Mouse (Mus musculus) neural tube, embryonic 15.5 days (tissue): Measurements from ENCODE around the gene Cldn15. TPM values are rescaled to one million over a fixed set of nuclear protein-coding genes. Genes with fewer than 3 reads are reported as not detected.
"Not testable (repeated sequence)": the region's sequence is repeated elsewhere in the genome, so short reads cannot be mapped to it uniquely, and the experiment has no call there.

Experiments
- ATAC-seq: fragments of 200-750 bp; cut with Nextera tagmentation; 2 replicates; pipeline ENCODE4 v1.8.0; 2017; ENCODE audit warnings: mild to moderate bottlenecking, moderate TSS enrichment, moderate library complexity; ENCODE audit not compliant: low FRiP score
- H3K27ac ChIP-seq: fragments of 300-500 bp; sonication (generic); replicated peaks from 2 replicates; pipeline ENCODE4 v1.5.1; 2015; ENCODE audit warnings: mild to moderate bottlenecking, inconsistent platforms
- H3K27me3 ChIP-seq: fragments of 300-500 bp; sonication (generic); replicated peaks from 2 replicates; pipeline ENCODE4 v1.6.1; 2015; ENCODE audit warnings: inconsistent platforms
- H3K36me3 ChIP-seq: fragments of 300-500 bp; sonication (generic); 2 replicates; pipeline ENCODE4 v1.6.1; 2015; ENCODE audit warnings: inconsistent platforms
- H3K4me1 ChIP-seq: fragments of 300-500 bp; sonication (generic); 2 replicates; pipeline ENCODE4 v1.6.1; 2015; ENCODE audit warnings: inconsistent platforms
- H3K4me2 ChIP-seq: fragments of 300-500 bp; sonication (generic); 2 replicates; pipeline ENCODE4 v1.6.1; 2015; ENCODE audit warnings: inconsistent platforms, mild to moderate bottlenecking, moderate library complexity
- H3K4me3 ChIP-seq: fragments of 300-500 bp; sonication (generic); replicated peaks from 2 replicates; pipeline ENCODE4 v1.5.1; 2015; ENCODE audit warnings: mild to moderate bottlenecking, inconsistent platforms
- H3K9ac ChIP-seq: fragments of 300-500 bp; sonication (generic); replicated peaks from 2 replicates; pipeline ENCODE4 v1.6.1; 2015; ENCODE audit warnings: mild to moderate bottlenecking, inconsistent platforms
- H3K9me3 ChIP-seq: fragments of 300-500 bp; sonication (generic); replicated peaks from 2 replicates; pipeline ENCODE4 v1.6.1; 2016; ENCODE audit warnings: inconsistent platforms
- WGBS: fragments of 180-500 bp; shearing (Covaris S2); methylation state at CpG from one replicate; pipeline ENCODE4 v1.1.7; 2015; ENCODE audit warnings: mixed read lengths; 5-methylcytosine and 5-hydroxymethylcytosine counted together
- polyA plus RNA-seq: library from polyadenylated mRNA; unstranded; fragments of >200 nt; fragmentation: Nextera tagmentation; extraction: Ambion mirVana; gene quantifications from 2 replicates; pipeline ENCODE4 v1.2.1, GENCODE M21; 2015

The Cldn15 gene
- polyA plus RNA-seq, 1 experiment from 2014 or later: 0.67 TPM

DNA sequence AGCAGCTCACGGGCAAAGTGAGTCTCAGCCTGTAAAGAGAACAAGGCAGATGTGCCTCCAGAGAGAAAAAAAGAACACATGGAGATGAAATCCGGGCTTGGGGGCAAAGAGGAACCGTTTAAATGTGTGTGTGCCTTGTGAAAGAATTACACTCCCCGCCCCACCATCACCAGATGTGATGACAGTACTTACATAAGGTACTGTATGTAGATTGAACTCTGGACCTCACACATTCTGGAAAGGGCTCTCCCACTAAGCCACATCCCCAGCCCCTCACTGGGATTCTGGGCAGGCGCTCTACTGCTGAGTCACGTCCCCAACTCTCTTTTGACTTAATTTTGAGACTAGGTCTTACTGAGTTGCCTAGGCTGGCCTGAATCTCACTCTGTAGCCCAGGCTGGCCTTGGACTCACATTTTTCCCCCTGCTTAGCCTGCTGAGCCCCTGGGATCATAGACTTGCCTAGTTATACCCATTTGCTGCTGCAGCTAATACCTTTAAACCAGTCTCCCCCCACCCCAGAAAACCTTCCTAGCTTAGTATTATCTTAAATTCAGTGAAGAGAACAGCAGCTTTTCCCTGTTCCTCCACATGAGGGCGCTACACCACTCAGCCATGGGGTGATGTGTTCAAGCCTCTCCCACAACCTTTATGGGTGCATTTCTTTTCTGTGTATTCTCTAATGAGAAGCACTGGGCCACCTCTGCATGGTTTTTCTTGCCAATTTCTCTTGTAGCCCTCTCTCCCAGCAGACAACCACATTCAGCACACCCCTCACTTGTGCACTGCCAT lies 30.3 kb upstream of the Cldn15 start:
- no peak overlapping the region for H3K4me3 ChIP-seq
- no peak for ATAC-seq
- H3K27ac ChIP-seq: no peak overlapping the region
- H3K27me3 ChIP-seq: no peaks in the 10 kb centered on the region
- 67% methylated on average over 7 of the region's 7 CpGs for WGBS
- no peaks in the 10 kb centered on the region for H3K4me1 ChIP-seq
- H3K9ac ChIP-seq: no peak overlapping the region
- H3K4me2 ChIP-seq: no peak overlapping the region
- H3K36me3 ChIP-seq: no peaks in the 10 kb centered on the region
- no peaks in the 10 kb centered on the region for H3K9me3 ChIP-seq

DNA sequence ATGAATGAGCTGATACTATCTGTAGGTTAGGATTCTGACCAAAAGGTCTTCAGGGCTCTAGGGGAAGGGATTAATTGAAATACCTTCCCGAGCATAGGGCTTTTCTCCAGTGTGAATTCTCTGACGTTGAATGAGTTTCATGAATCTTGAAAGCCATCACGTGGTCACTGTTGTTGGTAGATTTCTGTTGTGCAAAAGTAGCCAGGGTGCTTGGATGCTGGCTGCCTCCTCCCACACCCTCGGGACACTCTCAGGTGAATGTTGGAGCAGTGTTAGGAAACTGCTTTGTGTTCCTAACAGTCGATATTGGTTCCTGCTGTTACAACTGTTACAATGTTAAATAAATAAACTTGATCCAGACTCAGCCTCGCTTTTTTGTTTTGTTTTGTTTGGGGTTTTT lies 29.7 kb upstream of the Cldn15 start:
- H3K27me3 ChIP-seq: no peaks in the 10 kb centered on the region
- H3K4me1 ChIP-seq: no peaks in the 10 kb centered on the region
- H3K36me3 ChIP-seq: no peaks in the 10 kb centered on the region
- H3K4me3 ChIP-seq: no peak overlapping the region
- no peak overlapping the region for H3K27ac ChIP-seq
- H3K4me2 ChIP-seq: no peak overlapping the region
- no peak overlapping the region for H3K9ac ChIP-seq
- 89% methylated on average over 6 of the region's 6 CpGs for WGBS
- ATAC-seq: no peak
- H3K9me3 ChIP-seq: no peaks in the 10 kb centered on the region

DNA sequence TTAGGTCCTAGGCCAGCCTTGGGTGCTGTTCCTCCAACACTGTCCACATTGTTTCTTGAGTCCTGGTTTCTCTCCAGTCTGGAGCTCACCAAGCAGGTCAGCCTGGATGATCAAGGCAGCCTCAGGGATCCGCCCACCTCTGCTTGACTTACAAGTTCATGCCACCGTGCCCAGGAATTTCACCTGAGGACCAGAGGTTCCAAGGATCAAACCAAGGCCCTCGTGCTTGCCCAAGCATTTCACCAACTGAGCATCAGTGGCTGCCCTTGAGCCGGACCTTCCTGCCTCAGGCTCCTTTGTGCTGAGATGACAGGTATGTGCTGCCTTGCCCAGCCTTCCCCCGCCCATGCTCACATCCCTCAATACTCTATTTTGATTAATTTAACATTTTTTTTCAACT lies 28.8 kb upstream of the Cldn15 start:
- WGBS: 94% methylated on average over 5 of the region's 5 CpGs

DNA sequence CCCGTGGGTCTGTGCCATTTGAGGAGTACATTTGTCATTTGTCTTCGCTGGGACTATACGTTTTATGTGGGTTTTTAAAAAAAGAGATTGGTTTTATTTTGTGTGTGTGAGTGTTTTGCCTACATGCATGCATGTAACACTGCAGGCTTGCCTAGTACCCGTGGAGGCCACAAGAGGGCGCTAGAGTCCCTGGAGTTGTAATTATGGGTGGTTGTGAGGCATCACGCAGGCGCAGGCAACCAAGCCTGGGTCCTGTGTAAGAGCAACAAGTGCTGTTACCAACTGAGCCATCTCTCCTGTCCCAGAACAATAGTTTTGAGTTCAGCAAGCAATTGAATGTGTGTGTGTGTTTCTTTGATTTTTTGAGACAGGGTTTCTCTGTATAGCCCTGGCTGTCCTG lies 27.1 kb upstream of the Cldn15 start:
- H3K9ac ChIP-seq: no peak overlapping the region
- no peaks in the 10 kb centered on the region for H3K9me3 ChIP-seq
- no peak overlapping the region for H3K4me2 ChIP-seq
- ATAC-seq: no peak
- H3K4me3 ChIP-seq: no peak overlapping the region
- WGBS: 64% methylated on average over 7 of the region's 7 CpGs
- H3K27me3 ChIP-seq: no peaks in the 10 kb centered on the region
- H3K27ac ChIP-seq: no peak overlapping the region
- H3K4me1 ChIP-seq: no peaks in the 10 kb centered on the region
- H3K36me3 ChIP-seq: no peaks in the 10 kb centered on the region

More for the DNA sequence above, 28.8 kb upstream of the Cldn15 start:
- ATAC-seq: no peak
- H3K27me3 ChIP-seq: no peaks in the 10 kb centered on the region
- no peak overlapping the region for H3K4me2 ChIP-seq
- H3K9me3 ChIP-seq: no peaks in the 10 kb centered on the region
- H3K4me3 ChIP-seq: no peak overlapping the region
- H3K4me1 ChIP-seq: no peaks in the 10 kb centered on the region
- no peak overlapping the region for H3K27ac ChIP-seq
- H3K9ac ChIP-seq: no peak overlapping the region
- H3K36me3 ChIP-seq: no peaks in the 10 kb centered on the region

DNA sequence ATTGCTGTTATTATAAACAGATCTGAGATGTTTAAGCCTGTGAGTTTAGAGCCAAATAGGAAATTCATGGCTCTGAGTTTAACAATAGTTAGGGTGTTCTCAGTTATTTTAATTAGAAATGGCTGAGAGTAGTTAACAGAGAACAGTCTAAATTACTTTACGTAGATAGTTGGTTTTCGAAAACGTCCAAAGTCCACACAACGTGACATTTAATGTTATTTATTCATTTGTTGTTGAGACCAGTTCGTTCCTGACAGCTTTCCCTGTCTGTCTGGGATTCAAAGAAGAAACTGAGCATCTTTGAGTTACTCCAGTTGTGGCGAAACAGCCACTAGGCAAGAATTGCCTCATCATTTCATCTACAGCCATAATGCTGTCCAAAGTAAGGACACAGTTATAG lies 26.4 kb upstream of the Cldn15 start:
- 87% methylated on average over 6 of the region's 6 CpGs for WGBS
- not testable (repeated sequence) for H3K27me3 ChIP-seq, H3K36me3 ChIP-seq, H3K27ac ChIP-seq, H3K4me1 ChIP-seq, H3K4me3 ChIP-seq, H3K4me2 ChIP-seq, ATAC-seq, H3K9ac ChIP-seq, H3K9me3 ChIP-seq

DNA sequence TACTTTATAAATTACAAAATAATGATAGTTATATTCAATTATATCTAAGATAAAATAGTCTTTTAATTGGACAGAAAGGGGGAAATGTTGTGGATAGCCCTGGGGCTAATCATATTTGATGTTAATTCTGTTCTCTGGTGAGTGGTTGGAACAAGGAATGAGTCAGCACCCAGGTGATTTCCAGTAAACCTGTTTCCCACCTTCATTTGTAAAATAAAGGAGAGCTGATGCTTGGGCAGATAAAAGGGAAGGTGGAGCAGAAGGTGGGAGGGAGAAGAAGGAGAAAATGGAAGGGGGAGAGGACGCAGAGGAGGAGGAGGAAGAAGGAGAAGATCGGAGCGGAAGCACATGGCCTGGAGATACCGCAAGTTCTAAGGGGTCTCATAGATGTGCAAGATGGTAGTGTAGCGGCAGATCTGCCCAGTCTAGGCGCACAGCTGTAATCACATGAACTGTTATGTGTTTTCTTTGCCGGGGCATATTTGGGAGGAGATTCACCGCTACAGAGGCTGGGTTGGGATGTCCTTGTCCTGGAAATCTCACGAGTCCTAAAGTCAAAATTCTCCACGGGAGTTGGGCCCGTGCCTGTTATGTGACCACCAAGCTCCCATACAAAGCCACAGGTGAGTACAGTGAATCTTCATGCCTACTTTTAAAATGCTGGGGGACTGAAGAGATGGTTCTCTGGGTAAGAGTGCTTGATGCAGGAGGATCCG lies 25.4 kb upstream of the Cldn15 start:
- WGBS: 87% methylated on average over 12 of the region's 12 CpGs
- Histone ChIP-seq H3K27ac (no peak overlapping the region), H3K36me3 (no peaks in the 10 kb centered on the region), H3K4me1 (no peaks in the 10 kb centered on the region), H3K9ac (no peak overlapping the region), H3K9me3 (no peaks in the 10 kb centered on the region), H3K27me3 (no peaks in the 10 kb centered on the region), H3K4me3 (no peak overlapping the region), H3K4me2 (no peak overlapping the region)
- ATAC-seq: no peak

DNA sequence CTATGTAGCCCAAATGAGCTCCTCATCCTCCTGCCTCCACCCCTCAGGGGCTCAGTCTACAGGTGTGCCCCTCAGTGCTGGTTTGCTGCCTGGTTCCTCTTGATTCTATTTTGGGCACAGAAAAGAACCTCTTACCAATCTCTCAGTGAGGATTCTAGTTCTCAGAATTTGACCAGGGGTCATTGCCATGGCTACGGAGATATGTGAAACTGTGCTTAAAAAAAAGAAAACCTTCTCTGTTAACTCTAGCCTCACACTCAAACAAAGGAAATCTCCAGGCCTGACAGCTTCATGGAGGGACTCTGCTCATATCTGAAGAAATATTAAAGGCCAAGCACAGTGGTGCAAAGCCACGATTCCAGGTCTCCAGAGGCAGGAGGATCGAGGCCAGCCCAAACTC lies 23.6 kb upstream of the Cldn15 start:
- no peak for ATAC-seq
- Histone ChIP-seq H3K4me1 (no peaks in the 10 kb centered on the region), H3K4me3 (no peak overlapping the region), H3K4me2 (no peak overlapping the region), H3K36me3 (no peaks in the 10 kb centered on the region), H3K27ac (no peak overlapping the region), H3K27me3 (no peaks in the 10 kb centered on the region), H3K9me3 (no peaks in the 10 kb centered on the region), H3K9ac (no peak overlapping the region)
- WGBS: 83% methylated on average over 3 of the region's 3 CpGs

DNA sequence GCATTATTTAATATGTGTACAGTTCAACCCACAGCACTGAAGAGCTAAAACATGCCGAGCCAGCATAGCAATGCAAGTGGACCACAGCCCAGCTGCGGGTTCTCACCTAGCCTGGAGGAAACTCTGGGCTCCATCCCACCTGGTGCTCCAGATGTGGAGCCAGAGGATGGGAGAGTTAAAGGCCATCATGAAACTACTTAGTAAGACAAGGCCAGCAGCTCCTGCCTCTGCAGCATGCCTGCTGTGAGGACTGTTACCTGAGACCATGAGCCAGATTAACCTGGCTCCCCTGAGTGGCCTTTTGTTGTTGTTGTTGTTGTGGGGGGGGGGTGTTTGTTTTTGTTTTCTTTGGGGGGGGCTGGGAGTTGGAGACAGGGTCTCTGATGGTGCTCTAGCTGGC lies 23.0 kb upstream of the Cldn15 start:
- 79% methylated on average over 2 of the region's 2 CpGs for WGBS

DNA sequence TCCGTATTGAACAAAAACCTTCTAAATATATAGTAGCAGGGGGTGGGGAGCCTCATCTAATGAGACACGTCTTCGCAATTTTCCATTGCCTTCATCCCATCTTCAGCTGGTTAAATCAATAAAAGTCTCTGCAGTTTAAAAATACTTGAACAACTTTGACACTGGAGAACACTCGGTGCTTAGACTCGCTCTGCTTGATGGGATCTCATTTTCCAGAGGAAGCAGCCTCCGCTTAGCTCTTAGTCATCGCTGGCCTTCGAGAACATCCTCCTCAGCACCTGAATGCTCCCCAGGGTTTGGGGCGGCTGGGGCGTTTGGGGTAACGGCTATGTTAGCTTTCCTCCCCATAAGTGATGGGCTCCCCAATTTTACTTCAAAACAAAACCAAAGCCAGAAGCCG lies 21.3 kb upstream of the Cldn15 start:
- Histone ChIP-seq H3K36me3 (no peaks in the 10 kb centered on the region), H3K27ac (no peak overlapping the region), H3K9ac (no peak overlapping the region), H3K27me3 (no peaks in the 10 kb centered on the region), H3K4me1 (no peaks in the 10 kb centered on the region), H3K4me3 (no peak overlapping the region), H3K4me2 (no peak overlapping the region), H3K9me3 (no peaks in the 10 kb centered on the region)
- no peak for ATAC-seq
- WGBS: 87% methylated on average over 12 of the region's 12 CpGs

More for the DNA sequence above, 23.0 kb upstream of the Cldn15 start:
- Histone ChIP-seq H3K27ac (no peak overlapping the region), H3K4me2 (no peak overlapping the region), H3K4me1 (no peaks in the 10 kb centered on the region), H3K9ac (no peak overlapping the region), H3K9me3 (no peaks in the 10 kb centered on the region), H3K4me3 (no peak overlapping the region), H3K36me3 (no peaks in the 10 kb centered on the region), H3K27me3 (no peaks in the 10 kb centered on the region)
- ATAC-seq: no peak

DNA sequence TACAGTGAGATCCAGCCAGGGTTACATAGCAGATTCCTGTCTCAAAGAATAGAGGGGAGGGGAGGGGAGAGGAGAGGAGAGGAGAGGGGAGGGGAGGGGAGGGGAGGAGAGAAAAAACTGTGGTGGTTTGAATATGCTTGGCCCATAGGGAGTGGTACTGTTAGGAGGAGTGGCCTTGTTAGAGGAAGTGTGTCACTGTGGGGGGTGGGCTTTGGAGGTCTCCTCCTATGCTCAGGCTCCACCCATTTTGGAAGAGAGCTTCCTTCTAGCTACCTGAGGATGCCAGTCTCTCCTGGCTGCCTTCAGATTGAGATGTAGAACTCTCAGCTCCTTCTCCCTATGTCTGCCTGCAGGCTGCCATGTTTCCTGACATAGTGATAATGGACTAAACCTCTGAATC lies 18.5 kb upstream of the Cldn15 start:
- Histone ChIP-seq H3K4me2 (no peak overlapping the region), H3K4me3 (no peak overlapping the region), H3K36me3 (no peaks in the 10 kb centered on the region), H3K9ac (no peak overlapping the region), H3K4me1 (no peaks in the 10 kb centered on the region), H3K9me3 (no peaks in the 10 kb centered on the region), H3K27me3 (no peaks in the 10 kb centered on the region), H3K27ac (no peak overlapping the region)
- no peak for ATAC-seq

DNA sequence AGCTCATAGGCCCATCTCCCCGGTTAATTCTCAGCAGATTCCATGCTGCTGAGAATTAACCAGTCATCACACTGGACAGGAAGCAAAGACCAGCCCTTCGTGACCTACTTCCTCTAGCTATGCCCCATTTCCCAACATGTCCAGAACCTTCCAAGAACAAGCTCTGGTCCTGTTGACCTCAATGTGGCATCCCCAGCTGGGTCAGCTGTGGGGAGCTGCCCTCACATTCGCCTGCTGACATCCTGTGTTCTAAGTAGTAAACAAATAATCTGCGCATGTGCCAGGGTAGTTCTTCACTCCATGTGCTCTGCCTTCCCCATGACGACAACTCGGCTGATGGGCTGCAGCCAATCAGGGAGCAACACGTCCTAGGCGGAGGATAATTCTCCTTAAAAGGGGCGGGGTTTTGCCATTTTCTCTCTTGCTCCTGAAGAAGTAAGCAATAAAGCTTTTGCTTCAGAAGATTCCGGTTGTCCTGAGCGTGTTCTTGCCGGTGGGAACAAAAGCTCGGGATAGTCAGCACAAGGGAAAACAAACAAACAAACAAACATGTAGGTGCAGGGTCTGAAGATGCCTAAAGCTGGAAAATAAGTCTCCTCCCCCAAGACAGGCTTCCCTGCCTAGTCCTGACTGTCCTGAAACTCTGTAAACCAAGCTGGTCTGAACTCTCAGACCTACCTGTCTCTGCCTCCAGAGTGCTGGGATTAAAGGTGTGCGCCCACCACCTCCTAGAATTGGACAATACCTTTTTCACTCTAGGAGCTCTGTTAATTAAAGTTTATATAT lies 16.7 kb upstream of the Cldn15 start:
- not testable (repeated sequence) for H3K9me3 ChIP-seq, H3K27ac ChIP-seq, ATAC-seq, H3K36me3 ChIP-seq, H3K4me3 ChIP-seq, H3K27me3 ChIP-seq, H3K4me2 ChIP-seq, H3K9ac ChIP-seq
- whole genome bisulfite sequencing: 80% methylated on average over 14 of the region's 14 CpGs
- H3K4me1 ChIP-seq: peaks cover 12% of the 10 kb centered on the region

DNA sequence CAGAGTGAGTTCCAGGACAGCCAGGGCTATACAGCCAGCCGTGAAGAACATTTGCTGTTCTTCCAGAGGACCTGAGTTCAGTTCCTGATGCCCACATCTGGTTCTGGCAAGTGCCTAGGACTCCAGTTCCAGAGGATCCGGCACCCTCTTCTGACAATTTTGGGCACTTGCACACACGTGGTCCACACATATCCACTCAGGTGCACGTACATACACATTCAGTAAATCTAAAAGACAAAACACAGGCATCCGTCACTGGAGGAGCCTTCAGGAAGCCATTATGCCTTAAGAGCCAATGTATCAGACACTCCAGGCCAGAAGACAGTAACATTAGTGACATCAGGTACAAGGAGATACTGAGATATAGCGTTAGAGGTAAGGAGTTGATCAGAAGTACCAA lies 15.9 kb upstream of the Cldn15 start:
- Histone ChIP-seq H3K9ac (no peak overlapping the region), H3K27ac (no peak overlapping the region), H3K4me2 (no peak overlapping the region), H3K27me3 (no peaks in the 10 kb centered on the region), H3K9me3 (no peaks in the 10 kb centered on the region), H3K4me3 (no peak overlapping the region), H3K4me1 (peaks cover 19% of the 10 kb centered on the region), H3K36me3 (no peaks in the 10 kb centered on the region)
- ATAC-seq: no peak
- WGBS: 89% methylated on average over 6 of the region's 6 CpGs
